Mouse (Mus musculus): ENCODE measurements at regions not wholly inside any gene's neighbourhood (a gene's known extent, or its start where the extent isn't known, plus 50 kb on each side); places are given as distances from the start of the nearest gene placed in this dataset.
"Not testable (repeated sequence)": the region's sequence is repeated elsewhere in the genome, so short reads cannot be mapped to it uniquely, and the experiment has no call there.

GRCm38 (mm10) chr13:35537936-35538335 is 121.7 kb upstream of the Cdyl start:
- ATAC-seq (ENCODE audit: poor library complexity, severe bottlenecking) = no peak

GRCm38 (mm10) chr13:35540433-35540832 is 119.2 kb upstream of the Cdyl start:
- ATAC-seq (ENCODE audit: poor library complexity, severe bottlenecking) = no peak

- no peak for ATAC-seq (ENCODE audit: poor library complexity, severe bottlenecking)
Observed at GRCm38 (mm10) chr13:35541053-35541452, 118.6 kb upstream of the Cdyl start.

- peak; percentile 51; the same call in 1 of the 2 replicates for ATAC-seq (ENCODE audit: poor library complexity, severe bottlenecking)
Observed at GRCm38 (mm10) chr13:35564006-35564405, 95.6 kb upstream of the Cdyl start.

GRCm38 (mm10) chr13:35581616-35582015 is 78.0 kb upstream of the Cdyl start:
- ATAC-seq (ENCODE audit: poor library complexity, severe bottlenecking) = no peak

GRCm38 (mm10) chr13:35598003-35598402 is 61.6 kb upstream of the Cdyl start:
- no peak for ATAC-seq (ENCODE audit: poor library complexity, severe bottlenecking)

GRCm38 (mm10) chr13:35601560-35602135 is 58.0 kb upstream of the Cdyl start:
- no peak for ATAC-seq (ENCODE audit: poor library complexity, severe bottlenecking)

GRCm38 (mm10) chr13:35603080-35603479 is 56.6 kb upstream of the Cdyl start:
- no peak for ATAC-seq (ENCODE audit: poor library complexity, severe bottlenecking)

- no peak for ATAC-seq (ENCODE audit: poor library complexity, severe bottlenecking)
Observed at GRCm38 (mm10) chr13:35604061-35604460, 55.6 kb upstream of the Cdyl start.

- ATAC-seq (ENCODE audit: poor library complexity, severe bottlenecking) = no peak
Observed at GRCm38 (mm10) chr13:35604765-35605164, 54.9 kb upstream of the Cdyl start.

- ATAC-seq (ENCODE audit: poor library complexity, severe bottlenecking) = not testable (repeated sequence)
Observed at GRCm38 (mm10) chr13:35606857-35607561, 52.6 kb upstream of the Cdyl start.

GRCm38 (mm10) chr13:35607710-35608109 is 51.9 kb upstream of the Cdyl start:
- no peak for ATAC-seq (ENCODE audit: poor library complexity, severe bottlenecking)

Measured in megakaryocyte, adult 5-6 weeks (primary cell).